Mouse (Mus musculus) heart, adult 2 months (tissue): ENCODE results near the gene Ap3s2.

Experiments used
- CTCF ChIP-seq: fragments of 200-600 bp; IDR thresholded peaks from 2 replicates; pipeline ENCODE4 v1.8.1; 2022; ENCODE audit warnings: antibody characterized with exemption, mild to moderate bottlenecking, moderate library complexity
- POLR2A ChIP-seq: fragments of 200-500 bp; IDR thresholded peaks from 2 replicates; pipeline ENCODE4 v1.6.1; 2011; ENCODE audit warnings: mild to moderate bottlenecking, low read depth, low read length, control low read depth; ENCODE audit not compliant: insufficient read depth

- TF ChIP-seq CTCF (0 out of 2 replicates have a peak, but pooled peaks have one; percentile 12), POLR2A (no peak)
These were observed 41.2 kb upstream of the Ap3s2 start for GRCm38 (mm10) chr7:79961600-79961999.
